Mouse (Mus musculus): Measurements from ENCODE around the gene Padi1.

Gene Padi1

GRCm38 (mm10) chr4:140784292-140784945 lies 61.2 kb downstream of the Padi1 start:
- no peak for DNase-seq (ENCODE audit: low read depth, low spot score)

DNA sequence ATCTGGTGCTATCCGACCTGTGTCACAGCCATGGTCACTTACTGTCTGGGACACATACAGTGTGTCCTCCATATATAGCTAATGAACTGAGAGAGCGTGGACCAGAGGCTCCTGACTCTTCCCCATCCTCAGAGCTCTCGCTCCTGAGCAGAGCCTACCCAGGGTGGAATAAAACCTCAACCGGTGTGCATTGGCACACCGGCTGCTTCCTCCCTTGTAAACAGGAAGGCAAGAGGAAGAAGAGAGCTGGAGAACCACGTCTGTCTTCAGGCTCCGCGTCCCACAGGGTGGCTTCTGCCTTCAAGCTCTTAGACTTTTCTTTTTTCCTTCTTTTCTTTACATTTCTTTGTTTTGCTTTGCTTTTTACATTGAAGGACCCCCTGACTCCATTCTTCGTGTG lies 62.8 kb downstream of the Padi1 start:
- DNase-seq (ENCODE audit: low read depth, low spot score), result no peak

GRCm38 (mm10) chr4:140780507-140780906 lies 65.1 kb downstream of the Padi1 start:
- DNase-seq (ENCODE audit: low read depth, low spot score), result no peak

DNA sequence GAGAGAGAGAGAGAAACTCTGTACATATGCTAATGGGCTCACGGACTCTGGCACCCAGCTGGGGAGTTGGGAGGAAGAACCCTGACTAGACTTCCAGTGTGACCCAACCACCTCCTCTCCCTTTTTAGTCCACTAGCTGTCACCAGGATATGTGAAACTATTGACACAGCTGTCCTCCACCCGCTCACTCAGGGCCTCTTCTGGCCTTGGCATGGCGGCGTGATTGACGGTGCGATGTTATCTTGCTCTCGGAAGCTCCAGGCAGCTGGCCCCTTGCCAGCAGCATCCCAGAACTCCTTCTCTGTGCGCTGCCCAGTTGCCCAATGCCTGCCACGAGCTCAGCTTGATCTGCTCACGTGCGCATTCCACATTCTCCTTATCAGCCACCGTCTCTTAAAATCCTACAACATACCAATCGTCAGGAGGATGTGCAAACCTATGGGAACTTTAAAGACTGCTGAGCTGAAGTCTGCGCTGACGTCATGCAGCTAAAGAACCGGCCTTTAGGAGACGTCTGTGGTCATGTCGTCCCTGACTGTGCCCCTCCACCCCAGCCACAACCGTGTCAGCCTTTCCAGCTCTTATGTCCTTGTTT lies 65.7 kb downstream of the Padi1 start:
- DNase-seq (ENCODE audit: low read depth, low spot score), result no peak

DNA sequence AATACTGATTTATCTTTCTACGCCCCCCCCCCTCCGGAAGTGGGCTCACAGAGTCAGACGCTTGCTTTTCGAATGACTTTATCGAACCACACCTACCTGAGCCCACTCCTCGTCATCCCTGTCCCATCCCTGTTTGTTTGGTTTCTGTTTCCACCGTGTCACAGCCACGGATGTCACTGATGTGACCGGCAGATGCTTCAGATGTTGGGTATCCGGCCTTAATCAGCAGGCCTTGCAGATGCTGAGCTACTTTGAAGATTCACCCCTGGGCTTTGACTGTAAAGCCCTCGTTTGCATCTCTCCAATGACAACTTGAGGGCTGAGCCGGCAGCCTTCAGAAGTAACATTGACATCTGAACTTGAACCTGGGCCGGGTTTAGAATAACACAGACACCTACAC lies 69.0 kb downstream of the Padi1 start:
- no peak for DNase-seq (ENCODE audit: low read depth, low spot score)

DNA sequence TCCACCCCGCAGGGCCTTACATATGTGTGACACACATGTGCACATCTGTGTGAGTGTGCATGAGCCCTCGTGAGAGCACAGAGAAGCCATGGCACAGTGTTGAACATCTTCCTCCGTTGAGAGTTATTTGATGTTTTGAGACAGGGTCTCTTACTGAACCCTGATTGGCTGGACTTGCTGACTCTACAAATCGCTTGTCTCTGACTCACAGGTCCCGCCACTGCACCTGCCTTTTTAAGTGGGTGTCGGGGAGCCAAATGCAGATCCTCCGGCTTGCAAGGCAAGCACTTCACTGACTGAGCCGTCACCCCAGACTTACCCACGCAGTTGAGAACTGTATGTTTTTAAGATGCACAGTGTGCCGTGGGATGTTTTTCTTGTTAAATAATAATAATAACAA lies 69.7 kb downstream of the Padi1 start:
- no peak for DNase-seq (ENCODE audit: low read depth, low spot score)

- DNase-seq (ENCODE audit: low read depth, low spot score), result no peak
These were observed 70.7 kb downstream of the Padi1 start for GRCm38 (mm10) chr4:140774893-140775292.

DNA sequence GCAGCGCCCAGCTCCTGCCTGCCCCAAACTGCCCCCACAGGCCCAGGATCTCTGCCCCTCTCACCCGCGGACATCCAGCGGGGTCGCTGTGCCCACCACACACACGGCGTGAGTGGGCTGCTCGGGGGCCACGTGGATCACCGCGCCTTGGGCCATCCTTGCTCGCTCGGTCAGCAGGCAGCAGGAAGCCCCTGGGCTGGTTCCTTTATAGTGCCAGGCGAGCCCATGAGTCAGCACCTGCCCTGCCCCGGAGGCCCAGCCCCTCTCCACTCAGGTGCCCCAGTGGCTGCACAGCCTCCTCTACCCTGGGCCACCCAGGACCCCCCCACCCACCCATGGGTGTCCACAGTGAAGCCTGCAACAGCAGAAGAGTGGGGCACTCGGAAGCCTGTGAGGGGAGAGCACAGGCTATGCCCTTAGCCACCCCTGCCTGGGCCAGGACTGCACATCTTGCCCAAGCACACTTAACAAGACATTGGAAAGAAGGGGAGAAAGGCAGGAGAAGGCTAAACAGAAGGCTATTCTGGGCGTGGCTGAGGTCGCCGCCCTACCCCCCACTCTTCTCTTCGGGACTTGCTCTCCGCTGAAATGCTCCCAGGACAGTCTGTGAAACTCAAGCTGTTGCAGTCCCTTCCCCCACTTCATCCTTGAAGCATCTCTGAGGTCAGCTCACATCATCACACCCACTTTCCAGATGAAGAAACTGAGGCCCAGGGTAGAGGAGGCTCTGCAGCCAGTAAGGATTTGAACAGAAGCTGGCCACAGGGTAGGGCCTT lies 71.4 kb downstream of the Padi1 start, which contains the start of gene Padi4:
TSS of gene Padi4 (minus strand) at position 212 of the 776 bp plus-strand sequence.
- DNase-seq (ENCODE audit: low read depth, low spot score), result no peak

DNA sequence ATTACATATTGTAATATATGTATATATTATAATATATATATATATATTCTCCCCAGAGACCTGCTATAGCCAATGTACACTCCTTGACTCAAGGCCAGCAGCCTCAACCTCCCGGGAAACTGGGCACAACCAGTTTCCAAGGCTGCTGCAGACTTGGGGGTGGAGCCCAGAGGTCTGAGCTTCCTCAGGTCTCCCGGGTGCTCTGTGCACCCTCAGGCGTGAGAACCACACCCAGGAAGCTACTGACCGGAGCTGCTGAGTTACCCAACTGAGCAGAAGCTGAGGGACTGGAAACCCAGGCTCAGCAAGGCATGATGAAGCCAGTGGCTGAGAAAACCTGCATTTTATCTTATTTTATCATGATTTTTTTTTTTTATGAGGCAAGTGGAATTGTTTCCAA lies 74.5 kb downstream of the Padi1 start:
- DNase-seq (ENCODE audit: low read depth, low spot score), result no peak

- DNase-seq (ENCODE audit: low read depth, low spot score), result no peak
These were observed 75.1 kb downstream of the Padi1 start for GRCm38 (mm10) chr4:140770433-140770832.

DNA sequence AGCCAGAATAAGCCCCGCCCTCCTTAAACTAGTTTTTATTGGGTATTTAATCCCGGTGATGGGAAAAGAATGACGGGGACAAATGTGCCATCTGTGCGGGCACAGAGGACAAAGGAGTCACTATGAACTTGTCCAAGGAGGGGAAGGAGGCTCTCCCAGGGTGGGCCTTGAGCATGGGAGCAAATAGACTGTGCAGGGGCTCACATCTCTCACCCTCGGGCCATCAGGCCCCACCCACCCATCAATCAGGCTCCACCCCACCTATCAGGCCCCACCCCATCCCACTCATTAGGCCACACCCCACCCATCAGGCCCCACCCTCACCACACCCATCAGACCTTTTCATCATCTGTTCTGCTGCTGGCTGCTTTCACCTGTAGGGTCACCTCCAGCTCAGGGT lies 76.6 kb downstream of the Padi1 start:
- no peak for DNase-seq (ENCODE audit: low read depth, low spot score)

- DNase-seq (ENCODE audit: low read depth, low spot score), result no peak
These were observed 79.6 kb downstream of the Padi1 start for GRCm38 (mm10) chr4:140765936-140766335.

DNA sequence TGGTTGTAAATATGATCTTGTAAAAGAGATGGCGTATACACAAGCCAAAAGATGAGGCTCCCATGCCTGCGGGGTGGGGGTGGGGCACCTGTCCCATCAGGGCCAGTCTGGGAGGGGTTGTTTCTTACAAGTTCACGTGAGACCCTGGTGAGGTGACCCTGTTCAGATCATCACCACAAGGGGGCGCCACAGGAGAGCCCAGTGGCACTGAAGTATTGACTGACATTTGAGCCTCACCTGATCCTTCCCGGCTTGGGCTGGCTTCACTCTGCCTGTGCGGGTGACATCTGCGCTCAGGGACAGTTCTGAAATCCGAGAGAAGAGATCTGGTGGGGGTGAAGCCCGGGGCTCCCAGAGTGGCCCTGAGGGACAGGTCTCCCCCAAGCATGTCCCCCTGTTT lies 82.4 kb downstream of the Padi1 start:
- DNase-seq (ENCODE audit: low read depth, low spot score), result no peak
